Mouse (Mus musculus) ES-Bruce4 (cell line): ENCODE data around the gene Smarca4. TPM values are rescaled to one million over a fixed set of nuclear protein-coding genes. Genes with fewer than 3 reads are reported as not detected.

Experiments
- H3K27ac ChIP-seq: 2 replicates; pipeline ENCODE4 v1.5.1; 2012; ENCODE audit warnings: low read length, inconsistent platforms; ENCODE audit not compliant: insufficient read depth
- H3K27me3 ChIP-seq: 2 replicates; pipeline ENCODE4 v1.6.1; 2012; ENCODE audit warnings: mild to moderate bottlenecking, low read length, inconsistent platforms; ENCODE audit not compliant: control insufficient read depth, poor library complexity, insufficient read depth, severe bottlenecking
- H3K36me3 ChIP-seq: 2 replicates; pipeline ENCODE4 v1.6.1; 2012; ENCODE audit warnings: inconsistent platforms, mild to moderate bottlenecking, low read length, moderate library complexity; ENCODE audit not compliant: control insufficient read depth, poor library complexity, insufficient read depth, severe bottlenecking
- H3K4me1 ChIP-seq: one replicate; pipeline ENCODE4 v1.8.1; 2011; ENCODE audit warnings: low read length; ENCODE audit not compliant: control insufficient read depth, insufficient read depth
- H3K4me3 ChIP-seq: 2 replicates; pipeline ENCODE4 v1.5.1; 2011; ENCODE audit warnings: low read depth, mild to moderate bottlenecking, low read length
- H3K9ac ChIP-seq: 2 replicates; pipeline ENCODE4 v1.6.1; 2012; ENCODE audit warnings: low read depth, mild to moderate bottlenecking, inconsistent platforms; ENCODE audit not compliant: poor library complexity, severe bottlenecking
- H3K9me3 ChIP-seq: replicated peaks from 2 replicates; pipeline ENCODE4 v1.6.1; 2012; ENCODE audit warnings: mild to moderate bottlenecking, low read length, inconsistent platforms; ENCODE audit not compliant: control insufficient read depth, poor library complexity, insufficient read depth, severe bottlenecking
- CTCF ChIP-seq: IDR thresholded peaks from one replicate; pipeline ENCODE4 v1.8.1; 2011; ENCODE audit warnings: low read depth, low read length
- EP300 ChIP-seq: IDR thresholded peaks from 2 replicates; pipeline ENCODE4 v1.6.1; 2011; ENCODE audit warnings: low read depth, low read length; ENCODE audit not compliant: insufficient read depth
- POLR2A ChIP-seq: IDR thresholded peaks from one replicate; pipeline ENCODE4 v1.8.1; 2011; ENCODE audit warnings: low read length; ENCODE audit not compliant: insufficient read depth
- polyA plus RNA-seq: library from polyadenylated mRNA; stranded (reverse); fragments of >200 nt; gene quantifications from 2 replicates; pipeline ENCODE4 v1.2.4, GENCODE M21; 2011; ENCODE audit warnings: low read depth; ENCODE audit not compliant: missing spikeins, insufficient read depth, insufficient read length

The Smarca4 gene
- polyA plus RNA-seq, 1 experiment, result 100.0 TPM

DNA sequence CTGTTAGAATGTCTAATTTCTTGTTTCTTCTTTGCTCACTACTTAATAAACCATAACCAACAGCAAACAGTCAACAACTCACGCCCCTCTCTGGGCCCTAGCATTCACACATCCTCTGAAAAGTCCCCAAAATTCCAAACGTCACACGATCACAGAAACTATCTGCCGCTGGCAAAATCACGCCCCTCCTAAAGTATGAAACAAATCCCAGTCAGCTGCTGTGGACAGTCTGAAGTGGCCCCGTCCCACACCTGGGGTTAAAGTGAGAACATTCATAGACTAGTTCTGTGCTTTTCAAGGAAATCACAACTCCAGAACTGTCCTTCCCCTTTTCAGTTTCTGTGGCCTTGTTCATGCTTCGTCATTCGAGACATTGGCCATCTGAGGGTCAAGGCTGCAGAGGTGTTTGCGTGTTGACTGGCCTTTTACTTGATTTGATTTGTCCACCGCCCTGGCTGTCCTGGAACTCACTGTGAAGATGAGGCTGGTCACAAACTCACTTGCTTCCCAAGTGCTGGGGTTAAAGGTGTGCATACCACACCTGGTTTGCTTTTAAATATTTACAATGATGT lies 112.4 kb downstream of the Smarca4 start:
- Histone ChIP-seq H3K27me3 (no peaks in the 10 kb centered on the region), H3K9ac (no peak overlapping the region), H3K4me1 (peaks cover 7% of the 10 kb centered on the region), H3K9me3 (no peaks in the 10 kb centered on the region), H3K27ac (no peak overlapping the region), H3K36me3 (peaks cover 37% of the 10 kb centered on the region), H3K4me3 (no peak overlapping the region)
- TF ChIP-seq CTCF, result no peak
- TF ChIP-seq POLR2A, result no peak
- no peak for TF ChIP-seq EP300

DNA sequence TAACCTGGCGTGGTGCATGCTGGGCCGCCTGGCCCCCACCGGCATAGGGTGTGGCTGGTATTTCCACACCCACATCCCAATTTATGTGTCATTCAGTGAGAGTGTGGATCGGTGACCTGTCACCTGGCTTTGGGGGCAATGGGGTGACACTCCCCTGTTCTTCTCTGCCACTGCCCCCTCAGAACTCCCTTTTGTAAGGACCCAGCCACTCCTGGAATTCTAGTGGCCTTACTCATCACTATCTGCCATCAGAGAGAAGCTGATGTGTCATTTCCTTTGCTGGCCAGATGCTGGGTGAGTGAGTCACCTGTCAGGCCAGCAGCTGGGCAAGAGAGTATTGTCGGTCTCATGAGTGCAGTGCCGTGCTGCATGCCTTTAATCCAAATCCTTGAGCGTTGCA lies 113.3 kb downstream of the Smarca4 start:
- Histone ChIP-seq H3K4me1 (peaks cover 7% of the 10 kb centered on the region), H3K4me3 (no peak overlapping the region), H3K27me3 (no peaks in the 10 kb centered on the region), H3K27ac (no peak overlapping the region), H3K9ac (no peak overlapping the region), H3K36me3 (peaks cover 46% of the 10 kb centered on the region), H3K9me3 (no peaks in the 10 kb centered on the region)
- TF ChIP-seq CTCF (no peak), EP300 (no peak), POLR2A (no peak)

DNA sequence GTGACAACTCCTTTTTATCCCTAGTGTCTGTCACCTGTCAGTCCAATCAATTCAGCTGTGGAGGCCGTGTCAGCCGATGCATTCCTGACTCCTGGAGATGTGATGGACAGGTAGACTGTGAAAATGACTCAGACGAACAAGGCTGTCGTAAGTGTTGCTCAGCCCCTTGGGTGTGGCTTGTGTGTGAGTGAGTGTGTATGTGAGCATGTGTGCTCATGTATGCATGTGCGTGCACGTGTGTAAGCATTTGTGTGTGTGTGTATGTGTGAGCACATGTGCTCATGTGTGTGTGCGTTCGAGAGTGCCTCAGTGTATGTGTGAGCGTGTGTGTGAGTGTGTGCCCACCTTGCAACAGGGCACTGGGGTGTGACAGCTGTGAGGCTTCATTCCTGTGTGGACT lies 116.3 kb downstream of the Smarca4 start:
- Histone ChIP-seq H3K4me3 (no peak overlapping the region), H3K9me3 (no peaks in the 10 kb centered on the region), H3K36me3 (peaks cover 64% of the 10 kb centered on the region), H3K4me1 (peaks cover 2% of the 10 kb centered on the region), H3K27me3 (no peaks in the 10 kb centered on the region), H3K27ac (no peak overlapping the region), H3K9ac (no peak overlapping the region)
- TF ChIP-seq CTCF, result no peak
- TF ChIP-seq POLR2A, result no peak

DNA sequence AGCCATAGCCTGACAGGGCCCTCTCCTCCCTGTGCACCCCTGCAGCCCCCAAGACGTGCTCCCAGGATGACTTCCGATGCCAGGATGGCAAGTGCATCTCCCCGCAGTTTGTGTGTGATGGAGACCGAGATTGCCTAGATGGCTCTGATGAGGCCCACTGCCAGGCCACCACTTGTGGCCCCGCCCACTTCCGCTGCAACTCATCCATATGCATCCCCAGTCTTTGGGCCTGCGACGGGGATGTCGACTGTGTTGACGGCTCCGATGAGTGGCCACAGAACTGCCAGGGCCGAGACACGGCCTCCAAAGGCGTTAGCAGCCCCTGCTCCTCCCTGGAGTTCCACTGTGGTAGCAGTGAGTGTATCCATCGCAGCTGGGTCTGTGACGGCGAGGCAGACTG lies 117.5 kb downstream of the Smarca4 start:
- Histone ChIP-seq H3K27me3 (no peaks in the 10 kb centered on the region), H3K4me1 (peaks cover 2% of the 10 kb centered on the region), H3K9me3 (no peaks in the 10 kb centered on the region), H3K36me3 (peaks cover 69% of the 10 kb centered on the region), H3K27ac (no peak overlapping the region), H3K9ac (no peak overlapping the region), H3K4me3 (no peak overlapping the region)
- TF ChIP-seq CTCF (no peak), EP300 (no peak), POLR2A (no peak)

GRCm38 (mm10) chr9:21733989-21734388 lies 118.0 kb downstream of the Smarca4 start:
- Histone ChIP-seq H3K9ac (no peak overlapping the region), H3K4me1 (peaks cover 2% of the 10 kb centered on the region), H3K27ac (no peak overlapping the region), H3K9me3 (no peaks in the 10 kb centered on the region), H3K4me3 (no peak overlapping the region), H3K27me3 (no peaks in the 10 kb centered on the region), H3K36me3 (peaks cover 73% of the 10 kb centered on the region)
- TF ChIP-seq POLR2A, result no peak
- no peak for TF ChIP-seq EP300
- no peak for TF ChIP-seq CTCF

DNA sequence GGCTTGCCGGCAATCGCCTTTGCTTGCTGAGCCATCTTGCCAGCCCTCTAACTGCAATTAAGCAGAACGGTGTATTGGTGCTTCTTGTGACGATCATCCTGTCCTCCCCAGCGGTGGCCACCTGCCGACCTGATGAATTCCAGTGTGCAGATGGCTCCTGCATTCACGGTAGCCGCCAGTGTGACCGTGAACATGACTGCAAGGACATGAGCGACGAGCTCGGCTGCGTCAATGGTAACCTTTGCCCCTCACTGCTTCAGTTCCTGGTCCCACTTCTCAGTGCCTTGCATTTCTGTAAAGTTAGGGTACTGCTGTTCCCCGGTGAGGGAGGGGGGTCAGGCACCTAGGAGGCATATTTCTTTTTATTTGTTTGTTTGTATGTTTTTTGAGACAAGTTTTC lies 119.2 kb downstream of the Smarca4 start:
- Histone ChIP-seq H3K9ac (no peak overlapping the region), H3K27me3 (no peaks in the 10 kb centered on the region), H3K4me3 (no peak overlapping the region), H3K4me1 (no peaks in the 10 kb centered on the region), H3K27ac (no peak overlapping the region), H3K36me3 (peaks cover 82% of the 10 kb centered on the region), H3K9me3 (no peaks in the 10 kb centered on the region)
- no peak for TF ChIP-seq EP300
- no peak for TF ChIP-seq CTCF
- no peak for TF ChIP-seq POLR2A
